Mouse (Mus musculus): ENCODE measurements around the gene Ralgps1. TPM values are rescaled to one million over a fixed set of nuclear protein-coding genes. Genes with fewer than 3 reads are reported as not detected.

Gene Ralgps1
- total RNA-seq, 2 experiments from 2014 or later = 6.6 to 7.3 TPM

DNA sequence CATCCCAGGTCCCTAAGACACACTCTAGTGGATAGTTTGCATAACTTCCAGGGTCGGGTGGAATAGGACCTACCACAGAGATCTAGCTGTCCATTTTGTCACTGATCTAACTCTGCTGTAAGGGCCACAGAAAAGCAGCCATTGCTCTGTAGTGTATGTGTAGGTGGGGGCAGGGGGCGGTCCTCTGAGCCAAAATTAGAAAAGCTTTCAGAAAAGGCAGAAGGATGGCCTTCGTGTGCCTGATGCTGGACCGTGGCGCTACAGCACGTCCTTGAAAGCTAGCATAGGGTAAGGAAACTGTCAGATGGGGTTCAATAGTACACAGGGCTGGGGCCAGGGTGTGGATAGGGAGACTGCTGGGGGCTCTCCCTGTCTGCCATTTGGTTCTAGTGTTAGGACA lies 126.4 kb downstream of the Ralgps1 start:
- no peak for DNase-seq

- no peak for DNase-seq
Measured at GRCm38 (mm10) chr2:33237581-33237980, 133.7 kb downstream of the Ralgps1 start.

GRCm38 (mm10) chr2:33234848-33235247 lies 136.4 kb downstream of the Ralgps1 start:
- DNase-seq = no peak

DNA sequence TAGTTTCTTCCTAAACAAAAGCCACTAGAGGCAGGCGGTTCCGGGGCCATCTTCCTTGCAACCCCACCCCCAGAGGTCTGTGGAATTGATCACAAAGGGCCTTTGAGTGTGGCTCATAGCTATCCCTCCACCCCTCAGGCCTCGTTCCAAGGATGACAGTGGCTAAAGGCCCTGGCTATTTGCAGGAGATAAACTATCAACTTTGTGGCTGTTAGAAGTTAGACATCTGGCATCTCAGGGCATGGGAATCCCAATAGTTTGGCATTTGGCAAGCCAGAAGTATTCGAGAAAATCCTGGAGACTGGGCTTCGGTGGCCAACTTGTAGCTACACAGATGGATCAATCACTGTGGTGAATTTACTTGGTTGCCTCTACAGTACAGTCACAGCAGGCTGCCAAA lies 137.4 kb downstream of the Ralgps1 start:
- DNase-seq = no peak

- DNase-seq = no peak
Measured at GRCm38 (mm10) chr2:33232782-33233570, 138.3 kb downstream of the Ralgps1 start.

DNA sequence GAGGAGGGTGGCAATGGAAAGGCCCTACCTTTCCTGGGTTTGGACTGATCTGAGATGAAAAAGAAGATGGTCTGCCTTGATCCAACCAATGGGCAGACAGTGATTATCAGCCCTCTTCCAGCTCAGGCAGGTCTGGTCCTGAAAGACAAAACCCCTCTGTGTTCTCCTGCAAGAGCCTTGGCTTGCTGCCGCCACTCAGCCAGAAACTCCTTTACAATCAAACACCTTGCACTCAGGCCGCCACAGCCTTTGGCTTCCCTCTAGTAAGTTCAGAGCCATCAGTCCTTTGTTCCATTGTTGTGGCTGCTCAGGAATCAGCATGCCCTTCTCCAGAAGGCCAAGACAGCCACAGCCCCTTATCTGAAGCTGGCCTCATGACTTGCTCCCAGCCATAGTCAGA lies 139.5 kb downstream of the Ralgps1 start:
- DNase-seq = no peak

GRCm38 (mm10) chr2:33230701-33231100 lies 140.6 kb downstream of the Ralgps1 start:
- no peak for DNase-seq

DNA sequence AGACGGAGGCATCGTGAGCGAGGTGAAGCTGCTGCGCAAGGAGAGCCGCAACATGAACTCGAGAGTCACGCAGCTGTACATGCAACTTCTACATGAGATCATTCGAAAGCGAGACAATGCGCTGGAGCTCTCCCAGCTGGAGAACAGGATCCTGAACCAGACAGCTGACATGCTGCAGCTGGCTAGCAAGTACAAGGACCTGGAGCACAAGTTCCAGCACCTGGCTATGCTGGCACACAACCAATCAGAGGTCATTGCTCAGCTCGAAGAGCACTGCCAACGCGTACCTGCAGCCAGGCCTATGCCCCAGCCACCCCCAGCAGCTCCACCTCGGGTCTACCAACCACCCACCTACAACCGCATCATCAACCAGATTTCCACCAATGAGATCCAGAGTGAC lies 142.7 kb downstream of the Ralgps1 start:
- DNase-seq = peak in 1 of 2 experiments; percentile 68

DNA sequence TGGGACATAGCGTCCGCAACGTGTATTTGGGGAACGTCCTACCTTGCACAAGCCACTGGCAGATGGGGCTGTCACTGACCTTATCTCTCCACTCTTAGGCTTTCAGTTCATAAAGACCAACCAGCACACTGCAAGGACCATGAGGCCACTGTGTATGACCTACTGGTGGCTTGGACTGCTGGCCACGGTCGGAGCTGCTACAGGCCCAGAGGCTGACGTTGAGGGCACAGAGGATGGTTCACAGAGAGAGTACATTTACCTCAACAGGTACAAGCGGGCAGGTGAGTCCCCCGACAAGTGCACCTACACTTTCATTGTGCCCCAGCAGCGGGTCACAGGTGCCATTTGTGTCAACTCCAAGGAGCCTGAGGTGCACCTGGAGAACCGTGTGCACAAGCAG lies 143.2 kb downstream of the Ralgps1 start:
- DNase-seq = no peak

GRCm38 (mm10) chr2:33225921-33226320 lies 145.4 kb downstream of the Ralgps1 start:
- DNase-seq = no peak

DNA sequence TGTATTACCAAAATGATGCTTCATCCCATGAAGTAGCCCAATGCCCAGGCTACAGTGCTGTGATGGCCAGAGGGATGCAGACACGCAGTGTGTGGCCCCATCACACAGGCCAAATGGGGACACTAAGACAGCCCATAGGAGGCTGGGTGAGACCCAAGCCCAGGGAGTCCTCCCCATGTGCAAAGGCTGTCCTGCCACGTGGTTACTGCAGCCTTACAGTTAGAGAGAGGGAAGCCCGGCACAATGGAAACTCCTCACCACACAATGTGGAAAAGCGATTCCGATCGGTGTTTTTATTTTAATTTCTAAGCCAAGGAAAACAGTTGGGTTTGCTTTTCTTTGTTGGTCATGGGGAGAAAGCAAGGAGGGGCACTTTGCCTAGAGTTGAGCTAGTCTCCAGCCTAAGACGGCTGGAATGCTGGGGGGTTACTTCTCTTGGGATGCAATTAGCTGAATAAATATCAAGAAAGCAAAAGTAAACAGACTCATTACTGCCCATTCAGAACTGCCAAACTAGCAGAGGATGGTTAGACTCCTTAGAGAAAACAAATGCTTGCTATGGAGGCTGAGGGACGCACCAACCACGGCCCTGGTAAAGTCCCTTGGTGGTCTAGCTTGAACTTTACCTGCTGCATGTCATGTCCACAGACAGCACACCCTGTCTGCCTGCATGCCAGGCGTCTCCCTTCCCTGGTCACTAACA lies 147.5 kb downstream of the Ralgps1 start:
- DNase-seq = peak in 1 of 2 experiments; percentile 39

GRCm38 (mm10) chr2:33222480-33222879 lies 148.8 kb downstream of the Ralgps1 start:
- DNase-seq = no peak

DNA sequence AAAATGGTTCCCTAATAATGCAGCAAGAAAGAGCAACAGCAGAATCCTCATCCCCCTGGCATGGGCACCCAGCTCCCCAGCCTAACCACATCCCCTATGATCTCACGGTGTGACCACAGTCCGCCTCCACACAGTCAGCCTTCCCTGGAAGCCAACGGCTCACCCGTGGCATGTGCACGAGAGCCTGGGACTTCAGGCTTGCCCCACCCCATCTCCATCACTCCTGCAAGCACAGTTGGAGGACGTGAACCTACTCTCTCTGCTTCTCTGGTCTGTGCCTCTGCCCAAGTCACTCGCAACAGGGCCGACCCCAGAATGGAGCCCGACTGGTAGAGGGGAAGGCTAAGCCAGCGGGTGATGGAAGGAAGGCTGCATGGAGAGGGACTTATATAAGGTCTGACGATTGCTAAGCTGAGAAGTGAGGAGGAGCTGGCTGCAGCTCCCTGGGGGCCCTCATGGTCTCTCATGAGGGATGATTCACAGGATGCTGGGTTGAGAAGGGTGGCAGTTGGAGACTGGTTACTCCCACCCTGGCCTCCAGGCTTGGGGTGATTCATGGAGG lies 149.9 kb downstream of the Ralgps1 start:
- DNase-seq = no peak

GRCm38 (mm10) chr2:33220674-33221338 lies 150.5 kb downstream of the Ralgps1 start:
- DNase-seq = no peak

DNA sequence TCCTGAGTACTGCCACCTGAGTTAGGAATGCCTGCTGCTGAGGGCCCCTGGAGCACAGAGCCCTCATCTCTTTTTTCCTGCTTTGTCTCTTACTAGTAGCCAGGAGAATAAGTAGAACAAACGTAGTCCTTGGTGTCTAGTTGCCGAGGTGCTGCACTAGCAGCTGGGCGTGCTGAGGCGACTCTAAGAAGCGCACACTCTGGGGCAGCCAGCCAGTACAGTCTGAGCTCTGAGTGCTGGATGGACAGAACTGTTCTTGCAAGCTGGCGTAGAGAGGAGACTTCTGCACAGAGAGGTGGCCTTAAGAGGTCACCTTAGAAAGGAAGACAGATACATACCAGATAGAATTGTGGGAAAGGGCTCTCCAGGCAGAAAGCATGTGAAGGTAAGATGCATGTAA lies 151.0 kb downstream of the Ralgps1 start:
- DNase-seq = peak in 1 of 2 experiments; percentile 55

DNA sequence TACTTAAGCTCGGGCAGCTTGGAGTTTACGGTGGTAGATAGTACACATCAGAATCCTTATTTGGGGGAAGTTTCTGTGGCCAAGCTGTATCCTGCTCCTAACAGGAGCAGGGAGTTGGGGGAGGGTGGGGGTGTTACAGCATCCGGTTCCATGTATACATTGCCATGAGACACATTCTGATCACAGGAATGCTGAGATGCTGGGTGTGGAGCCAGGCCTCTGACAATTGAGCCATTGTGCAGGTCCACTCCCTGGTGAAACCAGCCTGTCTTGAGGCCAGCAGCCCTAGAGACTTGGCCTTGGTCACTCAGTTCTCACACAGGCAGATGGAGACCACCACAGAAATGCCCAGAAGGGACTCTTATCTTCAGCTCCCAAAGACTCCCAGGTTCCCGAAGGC lies 151.6 kb downstream of the Ralgps1 start:
- no peak for DNase-seq

DNA sequence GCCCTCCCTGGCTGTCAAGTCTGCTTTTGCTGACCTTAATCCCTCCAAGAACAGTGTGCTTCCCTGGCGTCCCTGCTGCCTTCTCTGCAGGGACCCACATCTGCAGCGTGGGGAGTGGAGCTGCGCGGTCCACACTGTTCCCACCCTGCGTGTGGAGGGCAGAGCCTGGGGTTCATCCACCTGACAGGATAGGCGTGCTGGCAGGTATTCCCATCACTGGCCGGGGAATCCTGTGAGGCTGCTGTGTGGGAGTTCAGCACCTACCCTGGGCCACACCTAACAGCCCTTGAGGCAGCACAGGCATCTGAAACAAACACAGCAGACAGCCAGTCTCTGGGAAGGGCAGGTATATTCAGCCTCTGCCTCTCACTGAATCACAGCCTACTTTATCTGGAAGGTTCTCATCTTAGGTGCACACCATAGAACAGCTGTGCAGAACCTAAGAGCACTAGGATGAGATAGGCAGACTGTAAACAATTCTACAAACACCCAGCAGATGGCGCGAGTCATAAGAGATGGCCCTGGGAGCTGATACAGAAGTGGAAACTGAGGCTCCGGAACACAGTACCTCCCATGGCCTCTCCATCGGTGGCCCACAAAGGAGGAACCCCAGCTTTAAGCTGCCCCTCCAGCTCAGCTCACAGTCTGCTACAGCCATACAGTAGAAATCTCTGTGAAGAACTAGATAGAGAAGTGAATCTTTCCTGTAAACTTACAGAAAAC lies 152.2 kb downstream of the Ralgps1 start:
- peak; percentile 56 to 72 for DNase-seq

DNA sequence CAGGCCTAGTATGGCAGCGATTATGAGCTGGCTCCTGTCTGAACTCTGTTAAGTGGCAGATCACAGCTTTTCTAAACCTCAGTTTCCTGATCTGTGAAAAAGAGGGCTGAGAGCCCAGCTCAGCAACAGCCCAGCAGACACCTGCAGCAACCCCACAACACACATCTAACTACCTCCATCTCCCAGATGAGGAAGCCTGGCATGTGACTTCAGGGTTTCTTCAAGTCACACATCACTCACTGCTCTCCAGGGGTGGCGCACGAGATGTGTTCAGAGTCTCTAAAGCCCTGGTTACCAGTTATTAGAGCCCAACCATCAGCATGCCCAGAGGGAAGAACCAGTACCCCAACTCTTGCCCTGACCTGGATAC lies 153.9 kb downstream of the Ralgps1 start:
- no peak for DNase-seq

- DNase-seq = peak; percentile 66 to 69
Measured at GRCm38 (mm10) chr2:33216645-33217424, 154.5 kb downstream of the Ralgps1 start.

- DNase-seq = peak; percentile 91 to 96
Measured at GRCm38 (mm10) chr2:33215700-33216509, 155.4 kb downstream of the Ralgps1 start, which contains the start of gene Angptl2. TSS of gene Angptl2 (plus strand) at chr2:33216069.
